Mouse (Mus musculus) intestine, embryonic 16.5 days (tissue): ENCODE data around the gene Tmcc3. TPM values are rescaled to one million over a fixed set of nuclear protein-coding genes. Genes with fewer than 3 reads are reported as not detected.

Experiments used
- ATAC-seq: fragments of 200-750 bp; cut with Nextera tagmentation; 2 replicates; pipeline ENCODE4 v1.8.0; 2017; ENCODE audit warnings: moderate TSS enrichment, moderate library complexity
- H3K27ac ChIP-seq: fragments of 300-500 bp; sonication (generic); 2 replicates; pipeline ENCODE4 v1.5.1; 2014; ENCODE audit warnings: mild to moderate bottlenecking, low read length
- H3K27me3 ChIP-seq: fragments of 300-500 bp; sonication (generic); replicated peaks from 2 replicates; pipeline ENCODE4 v1.6.1; 2014; ENCODE audit warnings: low read length, control low read depth, mixed read lengths; ENCODE audit not compliant: control insufficient read depth, insufficient read depth
- H3K36me3 ChIP-seq: fragments of 300-500 bp; sonication (generic); 2 replicates; pipeline ENCODE4 v1.6.1; 2014; ENCODE audit warnings: low read length, control low read depth; ENCODE audit not compliant: control insufficient read depth, insufficient read depth
- H3K4me1 ChIP-seq: fragments of 300-500 bp; sonication (generic); 2 replicates; pipeline ENCODE4 v1.6.1; 2014; ENCODE audit warnings: low read length, control low read depth, mixed read lengths; ENCODE audit not compliant: control insufficient read depth, insufficient read depth
- H3K4me2 ChIP-seq: fragments of 300-500 bp; sonication (generic); 2 replicates; pipeline ENCODE4 v1.6.1; 2014; ENCODE audit warnings: low read depth, low read length, control low read depth
- H3K4me3 ChIP-seq: fragments of 300-500 bp; sonication (generic); 2 replicates; pipeline ENCODE4 v1.5.1; 2014; ENCODE audit warnings: mild to moderate bottlenecking, low read length
- H3K9ac ChIP-seq: fragments of 300-500 bp; sonication (generic); 2 replicates; pipeline ENCODE4 v1.6.1; 2014; ENCODE audit warnings: low read depth, low read length
- H3K9me3 ChIP-seq: fragments of 300-500 bp; sonication (generic); 2 replicates; pipeline ENCODE4 v1.6.1; 2016; ENCODE audit warnings: low read length, control low read depth; ENCODE audit not compliant: control insufficient read depth
- WGBS: fragments of 180-500 bp; shearing (Covaris S2); extraction: QIAGEN DNeasy Blood & Tissue Kit; methylation state at CpG from one replicate; pipeline ENCODE4 v1.1.7; 2014; 5-methylcytosine and 5-hydroxymethylcytosine counted together
- polyA plus RNA-seq: library from polyadenylated mRNA; unstranded; fragments of >200 nt; fragmentation: Nextera tagmentation; extraction: Ambion mirVana; gene quantifications from 2 replicates; pipeline ENCODE4 v1.2.1, GENCODE M21; 2015

Gene Tmcc3
- polyA plus RNA-seq, 1 experiment from 2014 or later = 8.8 TPM

DNA sequence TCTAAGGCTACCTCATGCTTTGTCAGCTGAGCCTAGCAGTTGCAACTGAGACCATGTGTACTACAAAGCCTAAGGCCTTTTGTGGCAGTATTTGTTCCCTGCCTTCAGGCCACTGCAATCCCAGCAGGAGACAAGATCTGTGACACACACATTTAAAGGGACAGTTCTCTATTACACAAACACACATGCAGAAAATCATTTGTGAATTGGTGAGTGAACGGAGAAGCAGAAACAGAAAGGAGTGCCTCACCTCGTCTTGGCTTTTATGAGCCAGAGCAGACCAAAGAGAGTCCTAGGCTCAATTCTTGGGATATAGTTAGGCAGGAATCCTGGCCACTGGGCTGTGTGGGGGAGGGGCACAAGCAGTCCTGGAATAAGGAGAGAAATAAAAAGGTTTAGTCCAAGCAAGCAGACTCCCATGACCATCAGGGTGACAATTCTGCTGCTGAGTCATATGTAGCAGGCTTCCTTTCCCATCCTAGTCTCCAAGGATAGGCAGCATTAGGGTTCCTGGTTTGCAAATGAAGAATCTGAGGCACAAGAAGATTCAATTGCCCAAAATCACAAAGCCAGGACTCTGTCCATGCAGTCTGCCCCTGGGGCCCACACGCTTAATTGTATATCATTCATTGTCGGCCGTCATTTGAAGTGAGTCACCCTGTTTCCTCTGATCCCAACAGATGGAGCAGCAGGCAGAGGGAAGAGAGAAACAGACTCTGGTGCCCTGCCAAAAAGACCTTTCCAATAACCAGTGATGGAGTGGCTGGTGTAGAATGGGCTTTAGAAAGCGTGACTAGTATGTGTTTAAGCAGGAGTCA, 16.6 kb upstream of the Tmcc3 start:
- Histone ChIP-seq H3K4me3 (no peak overlapping the region), H3K4me1 (no peaks in the 10 kb centered on the region), H3K27me3 (no peaks in the 10 kb centered on the region), H3K36me3 (no peaks in the 10 kb centered on the region), H3K27ac (no peak overlapping the region), H3K9me3 (no peaks in the 10 kb centered on the region), H3K4me2 (no peak overlapping the region), H3K9ac (no peak overlapping the region)
- no peak for ATAC-seq
- WGBS = 43% methylated on average over 6 of the region's 6 CpGs

DNA sequence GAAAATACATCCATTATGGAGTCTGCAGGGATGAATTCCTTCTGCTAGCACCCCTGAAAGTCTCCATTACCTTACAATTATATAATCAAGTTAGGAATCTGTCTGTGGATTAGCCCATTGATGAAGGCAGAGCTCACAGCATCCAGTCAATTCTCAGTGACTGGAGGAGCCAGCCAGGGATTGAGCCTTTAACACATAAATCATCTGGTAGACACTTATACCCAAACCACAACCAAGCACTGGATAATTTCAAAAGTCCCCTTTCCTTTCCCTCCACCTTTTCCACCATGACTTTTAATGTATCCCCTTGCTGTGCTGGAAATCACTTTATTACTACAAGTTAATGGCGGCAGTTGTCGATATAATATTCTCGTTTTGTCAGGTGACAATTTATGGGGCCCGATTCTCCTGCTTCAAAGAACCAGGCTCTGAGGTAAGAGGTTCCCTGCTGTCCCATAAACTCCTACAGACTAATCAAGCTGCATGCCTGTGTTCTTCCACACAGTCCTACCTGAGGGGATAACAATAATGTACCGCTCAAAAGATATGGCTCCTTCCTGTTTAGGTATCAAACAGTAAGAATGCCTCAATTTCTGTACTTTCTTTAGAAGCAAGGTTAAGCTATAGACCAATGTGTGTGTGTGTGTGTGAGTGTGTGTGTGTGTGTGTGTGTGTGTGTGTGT, 15.7 kb upstream of the Tmcc3 start:
- H3K4me1 ChIP-seq = no peaks in the 10 kb centered on the region
- no peaks in the 10 kb centered on the region for H3K27me3 ChIP-seq
- no peak overlapping the region for H3K27ac ChIP-seq
- no peaks in the 10 kb centered on the region for H3K9me3 ChIP-seq
- no peak overlapping the region for H3K4me3 ChIP-seq
- H3K4me2 ChIP-seq = no peak overlapping the region
- 88% methylated on average over 5 of the region's 5 CpGs for WGBS
- ATAC-seq = no peak
- no peak overlapping the region for H3K9ac ChIP-seq
- H3K36me3 ChIP-seq = no peaks in the 10 kb centered on the region

DNA sequence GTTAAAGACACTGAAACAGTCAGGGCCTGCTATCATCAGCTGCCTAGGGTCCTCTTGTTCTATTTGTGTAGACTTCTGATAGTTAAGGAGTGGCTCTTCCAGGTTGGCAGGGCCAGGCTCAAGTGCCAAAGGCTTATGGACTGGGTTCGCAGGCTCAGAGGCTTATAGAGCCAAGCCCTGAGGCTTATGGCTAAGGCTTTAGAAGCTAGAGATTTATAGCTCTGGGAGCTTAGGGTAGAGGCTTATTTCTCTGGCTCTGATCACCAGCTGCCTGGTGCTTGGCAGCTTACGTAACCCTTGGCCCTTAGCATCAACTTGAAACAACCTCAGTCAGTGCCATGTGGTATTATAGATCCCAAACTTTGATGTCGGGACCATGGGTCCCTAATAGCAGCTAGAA, 13.3 kb upstream of the Tmcc3 start, which contains the start of gene Gm4792:
Gm4792 (minus strand) TSS at position 233 of the 400 bp plus-strand sequence.
- Histone ChIP-seq H3K27ac (no peak within 1 kb of the TSS), H3K36me3 (no peaks in the 10 kb centered on the region), H3K9me3 (no peaks in the 10 kb centered on the region), H3K9ac (no peak within 1 kb of the TSS), H3K4me1 (no peaks in the 10 kb centered on the region), H3K4me3 (no peak within 1 kb of the TSS), H3K4me2 (no peak within 1 kb of the TSS), H3K27me3 (no peaks in the 10 kb centered on the region)
- 62% methylated on average over 3 of the region's 3 CpGs for WGBS
- ATAC-seq = no peak

DNA sequence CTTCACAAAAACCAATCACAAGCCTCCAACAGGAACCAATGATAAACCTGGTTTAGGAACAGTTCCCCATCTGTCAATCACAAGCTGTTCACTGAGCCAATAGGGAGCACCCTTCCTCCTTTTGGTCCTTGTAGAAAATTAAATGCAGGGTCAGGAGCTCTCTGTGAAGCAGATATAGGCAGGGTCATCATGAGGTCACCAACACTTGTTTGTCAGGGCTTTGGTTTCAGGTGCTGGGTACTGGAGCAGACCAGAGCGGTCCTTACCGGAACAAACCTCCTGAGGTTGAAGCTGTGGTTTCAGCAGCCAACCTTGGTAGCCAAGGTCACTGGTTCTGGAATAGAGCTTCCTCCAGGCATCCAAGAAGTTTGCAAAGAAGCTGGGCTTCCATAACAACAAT, 12.4 kb upstream of the Tmcc3 start:
- Histone ChIP-seq H3K9me3 (no peaks in the 10 kb centered on the region), H3K9ac (no peak overlapping the region), H3K36me3 (no peaks in the 10 kb centered on the region), H3K27me3 (no peaks in the 10 kb centered on the region), H3K4me1 (no peaks in the 10 kb centered on the region), H3K4me3 (no peak overlapping the region), H3K27ac (no peak overlapping the region), H3K4me2 (no peak overlapping the region)
- no peak for ATAC-seq
- WGBS = 97% methylated on average over 2 of the region's 2 CpGs

DNA sequence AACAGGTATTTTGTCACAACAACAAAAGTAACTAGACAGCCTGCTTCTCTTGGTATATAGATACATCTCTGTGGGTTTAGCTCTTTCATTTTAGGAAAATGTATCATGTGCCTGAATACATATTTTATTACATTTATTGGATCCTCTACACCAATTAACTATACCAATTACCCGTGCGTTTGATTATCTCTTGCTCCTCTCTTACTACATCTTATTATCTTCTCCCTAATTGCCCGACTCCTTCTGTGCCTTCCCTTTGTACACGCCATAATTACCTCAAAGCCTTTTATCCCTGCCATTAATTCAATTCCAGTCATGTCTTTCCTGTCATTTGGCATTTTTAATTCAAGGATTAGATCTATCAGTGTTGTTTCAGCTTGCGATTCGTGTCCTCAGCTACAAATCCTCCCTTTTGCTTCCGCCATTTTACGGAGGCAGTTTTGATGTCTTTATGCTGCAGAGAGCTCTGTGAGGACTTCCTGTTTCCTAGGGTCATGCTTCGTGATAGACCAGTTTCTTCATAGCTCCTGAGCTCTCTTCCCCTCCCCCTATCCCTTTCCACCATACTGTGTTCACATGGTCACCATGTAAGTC, 7.6 kb upstream of the Tmcc3 start:
- H3K36me3 ChIP-seq = no peaks in the 10 kb centered on the region
- no peak overlapping the region for H3K9ac ChIP-seq
- no peak overlapping the region for H3K4me3 ChIP-seq
- no peak for ATAC-seq
- WGBS = 85% methylated on average over 9 of the region's 9 CpGs
- H3K9me3 ChIP-seq = no peaks in the 10 kb centered on the region
- no peak overlapping the region for H3K4me2 ChIP-seq
- H3K27me3 ChIP-seq = peaks cover 5% of the 10 kb centered on the region
- no peak overlapping the region for H3K27ac ChIP-seq
- no peaks in the 10 kb centered on the region for H3K4me1 ChIP-seq

DNA sequence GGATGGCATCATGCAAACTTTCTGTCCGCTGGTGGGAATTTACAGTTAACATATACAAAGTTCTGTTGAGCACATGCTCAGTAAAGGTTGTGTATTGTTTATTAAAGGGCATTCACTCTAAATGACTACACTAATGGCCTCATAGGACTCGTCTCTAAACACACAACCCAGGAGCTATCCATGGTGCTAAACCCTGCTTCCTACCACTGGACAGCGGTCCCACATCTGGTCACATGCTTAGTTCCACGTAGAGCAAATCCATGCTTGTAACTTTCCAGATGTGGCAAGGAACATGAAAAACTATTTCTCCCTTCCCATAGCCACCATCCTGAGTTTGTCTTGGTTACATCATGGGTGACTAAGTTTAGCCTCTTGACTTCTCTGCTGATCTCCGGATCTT, 6.2 kb upstream of the Tmcc3 start:
- ATAC-seq = no peak
- 53% methylated on average over 5 of the region's 5 CpGs for WGBS
- Histone ChIP-seq H3K27ac (no peak overlapping the region), H3K4me2 (no peak overlapping the region), H3K9ac (no peak overlapping the region), H3K36me3 (no peaks in the 10 kb centered on the region), H3K4me1 (no peaks in the 10 kb centered on the region), H3K9me3 (no peaks in the 10 kb centered on the region), H3K4me3 (no peak overlapping the region), H3K27me3 (peaks cover 9% of the 10 kb centered on the region)

DNA sequence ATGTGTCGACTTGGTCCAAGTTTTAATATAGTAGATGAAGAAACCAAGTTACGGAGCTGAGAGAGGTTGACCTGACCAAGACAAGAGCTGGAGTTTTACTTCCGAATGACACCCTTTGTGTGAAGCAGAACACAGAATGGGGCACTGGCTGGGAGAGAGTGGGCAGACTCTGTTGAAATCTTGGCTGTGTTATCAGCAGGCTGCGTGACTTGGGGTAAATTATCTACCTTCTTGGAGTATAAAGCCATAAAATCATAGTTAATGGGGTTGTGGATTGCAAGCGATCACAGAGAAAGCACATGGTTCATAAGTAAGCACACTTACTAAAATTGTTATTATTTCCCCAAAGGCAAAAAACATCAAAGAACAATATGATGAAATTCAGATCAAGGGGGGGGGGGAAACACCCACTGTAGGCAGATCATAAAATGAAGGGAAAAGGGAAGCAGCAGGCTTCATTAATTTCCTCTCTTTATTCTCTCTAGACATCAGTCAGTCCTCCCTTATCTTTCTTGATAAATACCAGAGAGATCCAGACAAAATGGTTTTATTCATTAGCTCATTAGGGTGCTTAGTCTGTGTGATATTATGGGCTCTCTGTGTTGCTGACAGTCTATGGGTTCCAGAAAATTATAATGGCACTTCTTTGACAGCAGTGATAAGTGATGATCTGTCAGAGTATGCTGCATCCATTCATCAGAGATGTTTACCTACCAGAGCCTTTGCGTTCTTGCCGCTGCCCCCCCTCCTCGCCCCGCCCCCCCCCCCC, 1.1 kb upstream of the Tmcc3 start:
- no peaks in the 10 kb centered on the region for H3K9me3 ChIP-seq
- 0 out of 2 replicates have a peak overlapping the region, but pooled peaks have one; percentile 25 for H3K4me2 ChIP-seq
- no peak overlapping the region for H3K27ac ChIP-seq
- peaks cover 8% of the 10 kb centered on the region for H3K4me1 ChIP-seq
- H3K4me3 ChIP-seq = no peak overlapping the region
- peaks cover 22% of the 10 kb centered on the region for H3K27me3 ChIP-seq
- 42% methylated on average over 8 of the region's 9 CpGs for WGBS
- peak; percentile 87 for ATAC-seq
- H3K9ac ChIP-seq = no peak overlapping the region
- H3K36me3 ChIP-seq = no peaks in the 10 kb centered on the region

DNA sequence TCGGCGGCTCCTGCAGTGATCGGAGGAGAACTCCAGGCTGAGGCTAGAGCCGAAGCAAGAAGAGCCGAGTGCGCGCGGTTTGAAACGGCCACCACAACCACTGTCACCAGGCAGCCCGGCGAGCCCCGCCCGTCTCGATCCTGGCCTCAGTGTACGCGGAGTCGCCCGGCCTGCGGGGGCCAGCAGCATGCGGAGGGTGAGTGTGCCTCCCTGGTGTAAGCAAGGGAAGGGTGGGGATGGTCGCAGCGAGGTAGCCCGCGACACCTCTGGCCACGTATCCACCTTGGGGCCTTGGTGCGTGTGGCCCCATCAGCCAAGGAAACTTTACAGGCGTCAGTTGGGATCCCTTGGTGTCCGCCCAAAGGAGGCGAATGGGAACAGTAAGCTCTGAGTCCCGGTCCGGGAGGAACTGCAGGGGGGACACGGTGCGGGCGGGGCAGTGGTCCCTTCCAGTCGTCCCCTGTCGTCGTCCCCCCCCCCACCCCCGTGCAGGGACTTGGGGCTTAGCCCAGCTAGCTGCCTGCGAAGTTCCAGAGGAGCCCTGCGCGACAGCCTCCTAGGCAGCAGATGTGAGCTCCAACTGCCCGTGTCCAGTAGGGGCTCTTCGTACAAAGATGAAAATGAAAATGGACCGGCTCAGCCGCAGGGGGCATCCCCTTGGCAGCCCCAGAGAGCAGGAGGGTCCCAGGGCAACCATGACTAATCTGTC, 412 bp downstream of the Tmcc3 start:
- H3K4me3 ChIP-seq = peak overlapping the region; percentile 56

More for the DNA sequence above, 412 bp downstream of the Tmcc3 start:
- WGBS = 1% methylated on average over 45 of the region's 45 CpGs
- H3K27me3 ChIP-seq = peaks cover 22% of the 10 kb centered on the region
- H3K4me2 ChIP-seq = peak overlapping the region; percentile 96
- no peaks in the 10 kb centered on the region for H3K36me3 ChIP-seq
- no peaks in the 10 kb centered on the region for H3K9me3 ChIP-seq
- peaks cover 8% of the 10 kb centered on the region for H3K4me1 ChIP-seq
- ATAC-seq = peak; percentile 57
- H3K27ac ChIP-seq = no peak overlapping the region
- H3K9ac ChIP-seq = peak overlapping the region; percentile 57
